Mouse (Mus musculus) embryo, embryonic 10.5 days (tissue): ENCODE data around the gene Vmn2r27.
A peak's percentile ranks its signal among the peaks of the same experiment; 100 is the strongest.

Experiments
- DNase-seq: peaks from one replicate; pipeline ENCODE4 v3.0.0-alpha.2; 2015; ENCODE audit warnings: low spot score

Vmn2r27 gene

GRCm38 (mm10) chr6:124231756-124232155 lies at the start of gene Vmn2r27:
Vmn2r27 (minus strand) TSS chr6:124231856.
- no peak for DNase-seq

- DNase-seq: no peak
Measured at GRCm38 (mm10) chr6:124278291-124278690, 46.6 kb upstream of the Vmn2r27 start.

DNA sequence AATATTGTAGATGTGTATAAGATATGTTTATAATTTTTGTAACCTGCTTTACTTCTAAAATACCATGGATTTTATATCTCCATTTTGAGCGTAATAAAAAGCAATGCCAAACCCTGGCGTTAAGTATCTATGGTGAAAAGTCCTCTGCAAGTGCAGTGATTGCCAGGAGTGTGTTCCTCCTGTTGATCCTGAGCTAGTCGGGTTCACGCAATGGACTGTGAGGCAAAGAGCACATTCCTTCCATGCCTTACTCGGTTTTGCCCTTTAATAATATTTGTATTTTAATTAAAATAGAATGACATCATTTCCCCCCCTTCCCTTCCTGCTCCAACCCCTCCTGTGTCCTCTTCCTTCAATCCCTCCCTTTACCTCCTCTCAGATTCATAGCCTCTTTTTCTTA lies 46.0 kb upstream of the Vmn2r27 start:
- no peak for DNase-seq

- no peak for DNase-seq
Measured at GRCm38 (mm10) chr6:124273231-124273880, 41.7 kb upstream of the Vmn2r27 start.

DNA sequence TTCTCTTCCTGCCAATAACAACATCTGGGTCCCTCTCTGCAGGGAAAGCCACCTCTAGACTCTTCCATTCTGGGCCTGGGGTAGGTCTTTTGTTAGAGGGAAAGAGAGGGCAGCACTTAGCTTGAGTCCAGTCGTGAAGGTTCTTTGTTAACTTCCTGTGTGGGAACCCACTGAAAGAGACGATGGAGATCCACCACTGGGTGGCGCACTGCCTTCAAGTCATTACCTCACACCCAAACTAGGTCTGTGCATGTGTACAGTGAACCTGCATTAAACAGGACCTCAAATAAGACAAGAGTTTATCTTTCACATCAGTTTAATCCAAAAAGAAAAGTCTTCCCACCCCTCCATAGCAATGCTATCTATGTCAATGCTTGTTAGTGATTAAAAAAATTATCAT lies 31.0 kb upstream of the Vmn2r27 start:
- peak; percentile 84 for DNase-seq

DNA sequence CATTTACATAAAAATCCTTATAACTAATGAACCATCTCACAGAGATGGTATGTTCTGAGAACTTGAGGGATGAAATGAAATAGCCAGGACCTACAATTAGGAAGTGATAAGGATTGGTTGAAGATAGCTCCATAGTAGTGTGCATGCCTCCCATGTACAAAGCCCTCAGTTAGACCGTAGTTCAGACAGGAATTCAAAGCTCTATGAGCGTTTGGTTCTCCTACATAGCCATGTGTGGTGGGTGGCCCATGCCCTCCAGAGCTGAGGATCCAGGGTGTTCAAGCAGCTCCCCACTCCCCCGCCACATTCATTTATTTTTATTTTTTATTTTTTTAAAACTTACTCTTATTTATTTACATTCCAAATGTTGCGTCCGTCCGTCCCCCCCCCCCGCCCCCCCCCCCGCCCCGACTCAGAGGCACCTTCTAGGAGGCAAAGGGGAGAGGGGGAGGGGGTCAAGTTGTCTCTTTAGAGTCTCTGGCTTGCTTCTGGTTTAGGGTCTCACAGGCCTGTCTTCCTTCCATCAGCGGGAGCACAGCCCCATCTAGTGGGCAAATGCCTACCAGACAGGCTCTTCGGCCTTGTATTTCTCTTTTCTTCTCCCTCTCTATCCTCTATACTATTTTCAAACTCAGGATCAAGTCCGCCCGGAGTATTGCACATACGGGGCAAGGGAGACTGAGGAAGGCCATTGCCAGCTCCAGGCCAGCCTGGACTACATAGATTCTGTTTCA lies 28.7 kb upstream of the Vmn2r27 start:
- peak; percentile 90 for DNase-seq

DNA sequence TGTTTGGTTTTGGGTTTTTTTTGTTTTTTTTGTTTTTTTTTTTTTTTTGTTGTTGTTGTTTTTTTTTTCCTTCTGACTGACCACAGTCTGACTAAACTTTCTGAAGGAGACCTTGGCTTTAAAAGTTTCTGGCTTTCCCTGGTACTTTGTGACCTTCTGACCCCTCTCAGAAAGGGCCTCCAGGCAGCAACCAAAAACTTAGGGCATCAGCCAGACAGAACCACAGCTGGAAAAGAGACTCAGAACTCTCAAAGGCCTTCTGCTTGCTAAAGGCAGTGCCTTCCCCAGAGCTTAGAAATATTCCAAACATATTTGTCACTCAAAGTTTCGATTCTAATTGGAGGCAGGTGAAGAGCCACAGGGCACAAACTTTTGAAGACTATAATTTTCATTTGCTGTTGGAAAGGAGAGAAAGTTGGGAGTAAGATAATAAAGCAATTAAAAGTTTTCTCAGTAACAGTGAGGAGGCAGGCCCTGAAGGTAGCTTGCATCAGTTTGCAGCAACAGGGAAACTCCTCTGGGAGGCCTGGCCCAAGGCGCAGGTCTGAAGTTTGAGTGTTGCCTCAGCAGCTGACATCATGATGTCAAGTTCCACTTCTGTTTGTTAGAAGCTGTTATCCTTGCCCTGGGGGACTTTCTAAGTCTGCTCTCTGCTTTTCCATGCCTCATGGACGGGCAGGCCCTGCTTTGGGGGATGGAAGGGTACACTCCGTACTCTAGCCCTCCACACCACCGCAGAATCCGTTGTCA lies 24.2 kb upstream of the Vmn2r27 start:
- DNase-seq: peak; percentile 25

DNA sequence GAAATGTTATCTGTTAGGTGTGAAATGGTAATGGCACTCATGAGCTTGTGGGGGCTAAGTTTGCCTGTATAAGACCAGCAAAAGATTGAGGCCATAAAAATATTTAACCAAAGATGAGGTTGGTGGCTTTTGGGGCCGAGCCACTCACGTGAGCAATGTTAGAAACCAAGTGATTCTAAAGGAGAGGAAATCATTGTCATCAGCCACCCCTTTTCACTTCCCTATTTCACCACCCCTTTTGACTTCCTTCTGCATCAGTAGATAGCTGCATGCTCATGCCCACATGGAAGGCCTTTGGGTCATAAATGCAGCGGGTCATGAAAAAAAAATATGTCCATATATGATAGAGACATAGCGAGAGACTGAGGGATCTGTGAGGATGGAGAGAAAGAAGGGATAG lies 29.5 kb downstream of the Vmn2r27 start:
- no peak for DNase-seq

DNA sequence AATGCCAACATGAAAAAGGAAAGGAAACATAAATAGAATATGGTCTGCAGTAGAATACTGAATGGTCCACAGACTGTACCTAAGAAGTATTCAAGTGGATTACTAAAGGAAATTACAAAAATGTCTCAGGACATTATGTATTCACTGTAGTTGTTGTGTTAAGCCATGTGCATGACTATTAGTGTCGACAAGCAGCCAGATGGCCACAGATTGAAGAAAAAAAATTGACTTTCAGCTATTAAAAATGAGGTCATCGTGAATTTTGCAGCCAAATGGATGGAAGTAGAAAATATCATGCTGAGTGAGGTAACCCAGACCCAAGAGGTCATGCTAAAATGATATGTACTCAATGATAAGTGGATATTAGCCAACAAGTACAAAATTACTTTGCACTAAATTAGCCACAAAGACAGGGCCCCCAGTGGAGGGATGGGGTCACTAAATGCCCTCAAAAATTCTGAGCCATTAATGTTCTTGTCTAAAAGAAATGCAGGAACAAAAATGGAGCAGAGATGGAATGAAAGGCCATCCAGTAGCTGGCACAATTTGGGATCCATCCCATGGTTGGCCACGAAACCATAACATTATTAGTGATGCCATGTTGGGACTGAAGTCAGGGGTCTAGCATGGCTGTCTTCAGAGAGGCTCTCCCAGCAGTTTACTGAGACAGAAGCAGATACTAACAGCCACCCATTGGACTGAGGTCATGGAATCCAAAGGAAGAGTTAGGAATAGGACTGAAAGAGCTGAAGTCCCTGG lies 63.0 kb downstream of the Vmn2r27 start:
- DNase-seq: no peak

DNA sequence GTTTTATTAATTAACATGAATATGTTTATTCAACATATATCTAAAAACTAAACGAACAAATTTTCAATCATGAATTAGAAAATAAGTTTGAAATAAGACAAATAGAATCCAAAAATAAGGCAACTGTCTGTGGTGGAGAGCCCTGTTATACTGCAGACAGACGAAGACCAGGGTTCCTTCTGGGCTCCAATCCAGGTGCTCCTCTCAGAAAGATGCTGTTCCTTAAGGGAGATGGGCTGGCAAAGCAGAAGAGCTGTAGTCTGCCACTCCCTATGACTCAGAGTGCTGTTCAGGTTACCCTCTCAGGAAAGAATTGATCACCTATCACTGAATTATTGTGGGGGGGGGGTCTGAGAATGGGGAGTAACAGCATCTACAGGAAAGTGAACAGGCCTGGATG lies 65.1 kb downstream of the Vmn2r27 start:
- DNase-seq: no peak

DNA sequence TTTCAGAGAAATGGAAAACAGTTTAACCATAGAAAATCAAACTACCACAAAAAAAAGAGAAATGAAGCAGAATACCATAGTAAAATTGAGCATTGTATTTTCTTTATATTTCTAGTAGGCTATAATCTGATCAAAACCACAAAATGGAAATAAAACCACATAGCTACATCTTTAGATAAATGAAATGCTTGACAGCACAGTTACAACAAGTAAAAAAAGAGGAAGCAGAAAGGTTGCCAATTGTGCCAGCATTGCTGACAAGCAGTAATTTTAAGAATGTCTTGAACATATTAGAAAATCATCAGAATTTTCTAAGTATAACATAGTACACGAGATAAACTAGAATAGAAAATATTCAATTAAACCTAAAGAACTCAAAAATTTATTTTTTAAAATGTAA lies 81.8 kb downstream of the Vmn2r27 start:
- DNase-seq: no peak
